Mouse (Mus musculus) lung, postnatal 0 days (tissue): ENCODE results near the gene Ptcd2. TPM values are rescaled to one million over a fixed set of nuclear protein-coding genes. Genes with fewer than 3 reads are reported as not detected.

Experiments
- ATAC-seq: fragments of 200-750 bp; cut with Nextera tagmentation; 2 replicates; pipeline ENCODE4 v1.8.0; 2017; ENCODE audit warnings: moderate library complexity
- DNase-seq: peaks from one replicate; pipeline ENCODE4 v3.0.0-alpha.2; 2016; ENCODE audit warnings: low spot score
- H3K27ac ChIP-seq: fragments of 300-500 bp; sonication (generic); 2 replicates; pipeline ENCODE4 v1.5.1; 2014; ENCODE audit warnings: antibody characterized with exemption, mild to moderate bottlenecking, low read length, mixed read lengths
- H3K27me3 ChIP-seq: fragments of 300-500 bp; sonication (generic); replicated peaks from 2 replicates; pipeline ENCODE4 v1.6.1; 2014; ENCODE audit warnings: low read length, mixed read lengths; ENCODE audit not compliant: insufficient read depth
- H3K36me3 ChIP-seq: fragments of 300-500 bp; sonication (generic); 2 replicates; pipeline ENCODE4 v1.6.1; 2014; ENCODE audit warnings: low read length, mixed read lengths; ENCODE audit not compliant: insufficient read depth
- H3K4me1 ChIP-seq: fragments of 300-500 bp; sonication (generic); 2 replicates; pipeline ENCODE4 v1.6.1; 2014; ENCODE audit warnings: antibody characterized with exemption, low read depth, low read length, mixed read lengths; ENCODE audit not compliant: insufficient read depth
- H3K4me2 ChIP-seq: fragments of 300-500 bp; sonication (generic); replicated peaks from 2 replicates; pipeline ENCODE4 v1.6.1; 2014; ENCODE audit warnings: low read depth, mild to moderate bottlenecking, low read length, moderate library complexity, mixed read lengths
- H3K4me3 ChIP-seq: fragments of 300-500 bp; sonication (generic); 2 replicates; pipeline ENCODE4 v1.5.1; 2014; ENCODE audit warnings: low read depth, low read length
- H3K9ac ChIP-seq: fragments of 300-500 bp; sonication (generic); replicated peaks from 2 replicates; pipeline ENCODE4 v1.6.1; 2014; ENCODE audit warnings: low read depth, mild to moderate bottlenecking
- H3K9me3 ChIP-seq: fragments of 300-500 bp; sonication (generic); 2 replicates; pipeline ENCODE4 v1.6.1; 2016; ENCODE audit warnings: low read length, mixed read lengths
- CTCF ChIP-seq: IDR thresholded peaks from 2 replicates; pipeline ENCODE4 v1.5.1; 2016; ENCODE audit warnings: antibody characterized with exemption, mild to moderate bottlenecking
- EP300 ChIP-seq: IDR thresholded peaks from 2 replicates; pipeline ENCODE4 v1.6.1; 2016; ENCODE audit warnings: antibody characterized with exemption, mild to moderate bottlenecking, control low read depth
- WGBS: fragments of 180-500 bp; shearing (Covaris S2); extraction: QIAGEN DNeasy Blood & Tissue Kit; methylation state at CpG from one replicate; pipeline ENCODE4 v1.1.7; 2014; 5-methylcytosine and 5-hydroxymethylcytosine counted together
- polyA plus RNA-seq: library from polyadenylated mRNA; unstranded; fragments of >200 nt; fragmentation: Nextera tagmentation; extraction: Ambion mirVana; gene quantifications from 2 replicates; pipeline ENCODE4 v1.2.1, GENCODE M21; 2015

Ptcd2 gene
- 22.9 and 25.3 TPM in 2 replicates for polyA plus RNA-seq

DNA sequence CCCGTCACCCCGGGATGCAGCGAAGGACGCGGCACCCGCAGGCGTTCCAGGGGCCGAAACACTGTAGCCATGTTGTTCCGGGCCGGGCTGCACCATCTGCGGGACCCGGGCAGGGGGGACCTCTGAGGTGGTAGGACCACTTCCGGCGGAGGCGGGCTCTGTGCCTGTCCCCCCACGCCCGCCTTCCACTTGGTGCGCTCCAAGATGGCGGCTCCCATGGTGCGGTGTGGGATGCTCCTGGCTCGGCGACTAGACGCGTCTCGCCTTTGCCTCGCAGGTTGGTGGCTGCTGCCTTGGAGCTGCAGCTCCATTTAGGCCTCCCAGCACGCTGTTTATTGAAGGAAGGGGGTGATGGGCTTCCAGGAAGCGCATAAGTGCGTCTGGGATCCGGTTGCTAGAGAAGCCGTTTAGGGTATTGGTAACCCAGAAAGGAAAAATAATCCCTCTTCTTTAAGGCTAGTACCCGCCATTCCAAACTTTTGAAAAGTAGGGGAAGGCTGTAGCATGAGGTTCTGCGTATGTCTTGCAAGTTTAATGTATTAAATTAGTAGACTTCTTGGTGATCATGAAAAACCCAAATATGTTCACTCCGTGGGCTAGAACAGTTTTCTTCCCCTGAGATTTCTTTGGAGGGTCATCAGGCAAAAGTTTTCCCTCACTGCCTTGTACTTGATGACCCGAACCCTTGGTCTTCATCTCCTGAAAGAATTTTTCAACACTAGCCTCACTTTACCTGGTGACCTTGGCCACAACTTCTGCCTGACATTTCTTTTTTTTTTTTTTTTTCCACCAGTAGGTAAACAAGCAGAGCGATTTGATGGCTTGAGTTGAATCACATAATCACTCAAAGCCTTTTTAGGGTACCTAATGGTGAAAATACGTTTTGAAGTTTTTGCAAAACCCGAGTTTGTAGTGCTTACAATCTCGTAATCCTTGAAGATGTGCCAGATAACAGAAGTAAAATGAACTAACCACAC, at the start of gene Ptcd2, which contains the start of gene Mrps27:
Gene Ptcd2, minus strand, starts transcription at position 107 of the 977 bp plus-strand sequence.
Gene Mrps27, plus strand, starts transcription at position 188 of the 977 bp plus-strand sequence.
- H3K36me3 ChIP-seq = peaks cover 14% of the 10 kb centered on the region
- peak; percentile 99 for ATAC-seq
- peak within 1 kb of the TSS; percentile 92 for H3K4me3 ChIP-seq
- H3K9ac ChIP-seq = peak within 1 kb of the TSS; percentile 85
- peak; percentile 96 for DNase-seq
- peak within 1 kb of the TSS; percentile 69 for H3K4me2 ChIP-seq
- no peak for TF ChIP-seq EP300
- peak; percentile 31 for TF ChIP-seq CTCF
- peaks cover 5% of the 10 kb centered on the region; the same call in 1 of the 2 replicates for H3K4me1 ChIP-seq
- H3K27ac ChIP-seq = peak within 1 kb of the TSS; percentile 83
- no peaks in the 10 kb centered on the region for H3K9me3 ChIP-seq
- 1% methylated on average over 39 of the region's 39 CpGs for WGBS
- no peaks in the 10 kb centered on the region for H3K27me3 ChIP-seq

DNA sequence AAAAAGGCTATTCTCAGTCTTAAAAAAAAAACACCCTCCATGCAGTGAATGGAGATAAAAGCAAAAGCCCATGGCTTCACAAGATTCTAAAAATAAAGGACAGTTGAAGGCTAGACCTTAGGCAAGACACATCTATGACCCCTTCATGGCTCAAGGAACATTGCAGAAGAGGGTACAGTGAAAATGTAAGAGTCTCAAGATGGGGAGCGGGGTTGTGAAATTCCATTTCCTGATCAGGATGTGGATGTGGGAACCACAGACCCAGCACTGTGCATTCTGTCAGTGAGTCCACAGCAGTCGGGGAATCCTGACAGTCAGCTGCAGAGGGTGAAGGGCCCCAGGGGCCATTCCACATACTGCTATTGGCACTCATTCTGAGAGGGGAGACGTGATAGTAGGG, 48.6 kb upstream of the Ptcd2 start:
- Histone ChIP-seq H3K27me3 (no peaks in the 10 kb centered on the region), H3K9ac (no peak overlapping the region), H3K9me3 (no peaks in the 10 kb centered on the region), H3K4me2 (no peak overlapping the region), H3K4me3 (no peak overlapping the region), H3K27ac (no peak overlapping the region), H3K4me1 (no peaks in the 10 kb centered on the region; the same call in 1 of the 2 replicates), H3K36me3 (no peaks in the 10 kb centered on the region)
- ATAC-seq = no peak
- TF ChIP-seq EP300 (no peak), CTCF (no peak)
- WGBS = 81% methylated on average over 3 of the region's 3 CpGs
- no peak for DNase-seq

DNA sequence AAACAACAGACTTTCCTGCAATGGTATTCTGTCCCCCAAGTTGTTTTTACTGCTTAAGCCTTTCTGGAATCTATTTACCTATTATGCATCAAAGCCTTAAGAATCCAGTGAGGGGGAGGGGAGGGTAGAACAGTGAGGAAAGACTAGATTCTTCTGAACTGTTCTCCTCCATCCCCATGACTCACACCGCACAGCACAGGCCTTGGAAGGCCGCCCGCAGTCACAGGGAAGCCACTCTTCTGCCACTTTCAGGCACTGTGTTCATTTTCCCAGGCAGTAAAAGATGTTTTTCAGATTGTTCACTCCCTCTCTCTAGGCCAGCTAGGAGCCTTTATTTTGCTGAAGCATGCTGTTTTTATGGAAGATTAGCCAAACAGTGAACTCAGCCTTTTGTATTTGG, 46.9 kb upstream of the Ptcd2 start:
- H3K4me2 ChIP-seq = no peak overlapping the region
- H3K4me3 ChIP-seq = no peak overlapping the region
- no peaks in the 10 kb centered on the region for H3K4me1 ChIP-seq
- ATAC-seq = no peak
- H3K36me3 ChIP-seq = no peaks in the 10 kb centered on the region
- TF ChIP-seq EP300 (no peak), CTCF (no peak)
- no peak overlapping the region for H3K27ac ChIP-seq
- 72% methylated on average over 3 of the region's 3 CpGs for WGBS
- DNase-seq = peak; percentile 26
- H3K9me3 ChIP-seq = no peaks in the 10 kb centered on the region
- H3K27me3 ChIP-seq = no peaks in the 10 kb centered on the region
- no peak overlapping the region for H3K9ac ChIP-seq

DNA sequence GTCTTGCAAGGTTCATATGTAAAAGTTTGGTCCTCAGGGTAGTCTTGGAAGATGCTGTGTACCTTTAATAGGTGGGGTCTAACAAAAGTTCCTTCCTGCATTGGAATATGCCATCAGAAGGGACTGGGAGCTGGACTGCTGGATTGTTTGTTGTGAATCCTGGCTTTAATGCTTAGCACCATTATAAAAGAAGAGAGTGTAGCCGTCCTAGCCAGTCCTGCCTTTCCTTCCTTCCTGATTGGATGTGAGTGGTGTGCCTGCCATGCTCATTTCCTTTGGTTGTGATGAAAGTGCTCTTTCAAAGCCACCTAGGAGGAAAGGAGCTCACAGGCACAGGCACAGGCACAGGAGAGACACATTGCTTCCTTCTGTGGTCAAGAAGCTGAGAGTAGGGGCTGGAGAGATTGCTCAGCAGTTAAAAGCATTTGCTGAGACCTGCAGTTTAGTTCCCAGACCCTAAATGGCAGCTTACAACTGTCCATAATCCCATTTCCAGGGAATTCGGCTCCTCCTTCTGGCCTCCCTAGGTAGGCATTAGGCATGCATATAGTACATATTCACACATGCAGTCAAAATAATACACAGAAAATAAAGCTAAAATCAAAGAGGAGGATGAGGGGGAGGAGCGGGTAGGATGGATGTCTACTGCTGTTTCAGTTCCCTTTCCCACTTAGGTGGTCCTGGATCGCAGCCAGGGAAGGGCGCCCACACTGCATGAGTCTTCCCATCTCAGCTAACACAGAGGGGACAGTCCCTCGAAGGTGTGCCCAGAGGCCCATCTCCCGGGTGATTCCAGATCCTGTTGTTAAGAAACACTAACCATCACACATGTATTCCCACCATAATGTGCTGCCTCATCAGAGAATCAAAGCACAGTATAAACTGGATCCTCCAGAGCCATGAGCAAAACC, 43.7 kb upstream of the Ptcd2 start:
- H3K9ac ChIP-seq = no peak overlapping the region
- no peak for DNase-seq
- H3K4me2 ChIP-seq = no peak overlapping the region
- 62% methylated on average over 7 of the region's 7 CpGs for WGBS
- no peaks in the 10 kb centered on the region for H3K4me1 ChIP-seq
- H3K36me3 ChIP-seq = no peaks in the 10 kb centered on the region
- H3K9me3 ChIP-seq = no peaks in the 10 kb centered on the region
- TF ChIP-seq EP300 (no peak), CTCF (no peak)
- no peak overlapping the region for H3K27ac ChIP-seq
- H3K27me3 ChIP-seq = no peaks in the 10 kb centered on the region
- ATAC-seq = no peak
- H3K4me3 ChIP-seq = no peak overlapping the region

DNA sequence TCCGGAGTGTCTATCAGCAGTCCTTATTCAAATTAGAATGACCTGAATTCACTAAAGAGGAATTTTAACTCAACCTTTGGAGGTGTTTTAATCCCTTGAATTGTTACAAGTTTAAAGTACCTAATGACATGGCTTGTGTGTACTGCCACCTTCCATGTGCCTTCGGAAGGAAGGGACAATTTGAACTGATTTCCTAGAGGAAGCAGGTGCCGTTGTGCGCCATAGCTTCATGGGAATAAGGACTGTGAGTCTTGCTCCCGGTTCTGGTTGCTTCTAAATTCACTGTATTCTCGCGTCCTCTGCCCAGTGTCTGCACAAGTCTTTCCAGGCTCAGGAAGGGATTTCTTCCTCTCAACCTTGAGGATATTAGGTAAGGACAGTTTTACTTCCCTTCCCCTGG, 41.8 kb upstream of the Ptcd2 start:
- H3K4me1 ChIP-seq = no peaks in the 10 kb centered on the region
- H3K4me3 ChIP-seq = no peak overlapping the region
- no peak overlapping the region for H3K27ac ChIP-seq
- no peak for ATAC-seq
- no peak for DNase-seq
- WGBS = 80% methylated on average over 7 of the region's 7 CpGs
- H3K9ac ChIP-seq = no peak overlapping the region
- H3K9me3 ChIP-seq = no peaks in the 10 kb centered on the region
- no peaks in the 10 kb centered on the region for H3K27me3 ChIP-seq
- H3K4me2 ChIP-seq = no peak overlapping the region
- H3K36me3 ChIP-seq = no peaks in the 10 kb centered on the region
- TF ChIP-seq CTCF (no peak), EP300 (no peak)

DNA sequence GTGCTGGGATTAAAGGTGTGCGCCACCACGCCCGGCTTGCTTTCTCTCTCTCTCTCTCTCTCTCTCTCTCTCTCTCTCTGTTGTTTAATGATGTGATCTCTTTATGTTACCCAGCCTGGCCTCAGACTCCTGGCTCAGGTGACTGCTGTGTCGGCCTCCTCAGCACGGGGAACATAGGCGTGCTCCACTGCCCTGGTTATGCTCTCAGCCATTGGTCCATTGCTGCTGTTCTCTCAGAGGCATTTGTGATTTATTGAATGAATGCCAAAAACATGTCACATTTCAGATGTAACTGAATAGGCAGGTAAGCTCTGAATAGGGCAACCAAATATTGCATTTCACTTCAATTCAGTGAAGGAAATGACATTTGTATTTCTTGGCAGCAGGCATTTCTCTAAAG, 41.4 kb upstream of the Ptcd2 start:
- H3K36me3 ChIP-seq = no peaks in the 10 kb centered on the region
- no peak for TF ChIP-seq EP300

More for the DNA sequence above, 41.4 kb upstream of the Ptcd2 start:
- DNase-seq = no peak
- no peaks in the 10 kb centered on the region for H3K4me1 ChIP-seq
- WGBS = 88% methylated on average over 6 of the region's 6 CpGs
- no peak for ATAC-seq
- no peaks in the 10 kb centered on the region for H3K9me3 ChIP-seq
- H3K4me2 ChIP-seq = no peak overlapping the region
- no peak overlapping the region for H3K9ac ChIP-seq
- no peak overlapping the region for H3K27ac ChIP-seq
- H3K4me3 ChIP-seq = no peak overlapping the region
- no peaks in the 10 kb centered on the region for H3K27me3 ChIP-seq
